Comparison of ENCODE assay signal across 10 mouse cellular contexts in genomic region chr11:88274901-88275498, GRCm38 (mm10). TPM values are rescaled to one million over a fixed set of nuclear protein-coding genes. Genes with fewer than 3 reads are reported as not detected.
DNase-seq lines count a peak whose midpoint lies in the region; ATAC-seq and TF ChIP-seq lines count a peak whose summit lies in the region.
"Had no signal": no experiment of that assay in that cellular context is flagged by ENCODE, and none has a peak within 500 bp of the region (broad histone marks: within the 10 kb centered on the region; RNA-seq: fewer than 3 reads in every experiment).

No protein-coding gene starts in this region.

- no peak for TF ChIP-seq CTCF in E14TG2a.4 (conservative IDR thresholded peaks at IDR 0.05; ENCODE audit: low read length)

- H3K4me1 ChIP-seq in E14TG2a.4 (replicated peaks; ENCODE audit: low read depth, low read length): peaks cover 32% of the 10 kb centered on the region
- peaks cover 45% of the 10 kb centered on the region for H3K4me1 ChIP-seq in hindbrain, embryonic 15.5 days (replicated peaks)
- peaks cover 51% of the 10 kb centered on the region for H3K4me1 ChIP-seq in midbrain, embryonic 11.5 days (ENCODE audit: control insufficient read depth, insufficient read depth, low read length)

- DNase-seq in embryo, embryonic 11 days: peak; percentile 87
- peak; percentile 96 for DNase-seq in midbrain, embryonic 11.5 days (ENCODE audit: low spot score, missing footprints)
- DNase-seq in Muller cell, postnatal 12 days (ENCODE audit: inconsistent ontology term): no peak
- no peak for DNase-seq in cerebellum, adult 8-10 months
- no peak for DNase-seq in cerebellum, postnatal 25 days
- no peak for DNase-seq in layer of hippocampus, postnatal 25 days (ENCODE audit: extremely low spot score in 1 of 2, low spot score in 1 of 2)

- 9% methylated on average over 13 of the region's 13 CpGs for WGBS in hindbrain, embryonic 15.5 days
- 15% methylated on average over 13 of the region's 13 CpGs for WGBS in midbrain, embryonic 11.5 days

- H3K36me3 ChIP-seq in E14TG2a.4 (ENCODE audit: insufficient read depth, low read length): no peaks in the 10 kb centered on the region
- no peaks in the 10 kb centered on the region for H3K36me3 ChIP-seq in hindbrain, embryonic 15.5 days
- H3K36me3 ChIP-seq in midbrain, embryonic 11.5 days (ENCODE audit: control insufficient read depth, insufficient read depth, low read length): no peaks in the 10 kb centered on the region

- H3K9me3 ChIP-seq in E14TG2a.4 (ENCODE audit: low read length): no peaks in the 10 kb centered on the region
- no peaks in the 10 kb centered on the region for H3K9me3 ChIP-seq in hindbrain, embryonic 15.5 days
- no peaks in the 10 kb centered on the region for H3K9me3 ChIP-seq in midbrain, embryonic 11.5 days (ENCODE audit: control insufficient read depth, low read length)

- peak overlapping the region; percentile 20 for H3K4me2 ChIP-seq in hindbrain, embryonic 15.5 days
- peak overlapping the region; percentile 32 for H3K4me2 ChIP-seq in midbrain, embryonic 11.5 days

- H3K4me3 ChIP-seq in E14TG2a.4 (replicated peaks; ENCODE audit: low read length): 0 out of 2 replicates have a peak overlapping the region, but pooled peaks have one; percentile 4
- H3K4me3 ChIP-seq in hindbrain, embryonic 15.5 days: no peak overlapping the region
- H3K4me3 ChIP-seq in midbrain, embryonic 11.5 days (ENCODE audit: low read depth, low read length): no peak overlapping the region

- peak overlapping the region; percentile 83 for H3K27ac ChIP-seq in hindbrain, embryonic 15.5 days (replicated peaks)
- H3K27ac ChIP-seq in midbrain, embryonic 11.5 days (ENCODE audit: low read depth, low read length): peak overlapping the region; percentile 97

- no peak overlapping the region for H3K9ac ChIP-seq in hindbrain, embryonic 15.5 days
- peak overlapping the region; percentile 52 for H3K9ac ChIP-seq in midbrain, embryonic 11.5 days (ENCODE audit: low read length)

- peak; percentile 78 for ATAC-seq in hindbrain, embryonic 15.5 days (ENCODE audit: low FRiP score, low read depth)
- peak; percentile 89 for ATAC-seq in midbrain, embryonic 11.5 days (ENCODE audit: low FRiP score)

- peaks cover 19% of the 10 kb centered on the region for H3K27me3 ChIP-seq in E14TG2a.4 (ENCODE audit: insufficient read depth, low read length)
- no peaks in the 10 kb centered on the region for H3K27me3 ChIP-seq in hindbrain, embryonic 15.5 days
- H3K27me3 ChIP-seq in midbrain, embryonic 11.5 days (ENCODE audit: control insufficient read depth, insufficient read depth, low read length): no peaks in the 10 kb centered on the region

RNA-seq across cellular contexts. Expression of gene Ccdc182, which starts 18.9 kb away (rescaled TPM):
- 0.17 and 0.29 TPM in 2 replicates for polyA plus RNA-seq in hindbrain, embryonic 15.5 days (2015; fragmentation: Nextera tagmentation; extraction: Ambion mirVana)
- 9.1 and 9.5 TPM in 2 replicates for polyA plus RNA-seq in midbrain, embryonic 11.5 days (2014; fragmentation: Nextera tagmentation; extraction: Ambion mirVana)
- not detected for total RNA-seq in layer of hippocampus, postnatal 25 days (2021)
- total RNA-seq: left cerebral cortex, adult 8-10 months; megakaryocyte, adult 5-6 weeks had no signal

Comparison
In these comparisons a context has a peak if more than half of its experiments do, and no peak if none do; other contexts are left out.
1. DNase-seq: peak in embryo, embryonic 11 days (single experiment) and midbrain, embryonic 11.5 days (single experiment); none in Muller cell, postnatal 12 days (single experiment), cerebellum, adult 8-10 months (single experiment), cerebellum, postnatal 25 days (0 of 2) and layer of hippocampus, postnatal 25 days (0 of 2).